Mouse (Mus musculus) c-Kit-negative CD71-positive TER-119-positive erythroid progenitor cells, embryonic 14.5 days (primary cell): Measurements from ENCODE around the gene Slc19a1.
A peak's percentile ranks its signal among the peaks of the same experiment; 100 is the strongest.

Experiments
- DNase-seq: peaks from one replicate; pipeline ENCODE4 v3.0.0-alpha.2; 2013; ENCODE audit warnings: low read depth, low spot score

Slc19a1 gene

DNA sequence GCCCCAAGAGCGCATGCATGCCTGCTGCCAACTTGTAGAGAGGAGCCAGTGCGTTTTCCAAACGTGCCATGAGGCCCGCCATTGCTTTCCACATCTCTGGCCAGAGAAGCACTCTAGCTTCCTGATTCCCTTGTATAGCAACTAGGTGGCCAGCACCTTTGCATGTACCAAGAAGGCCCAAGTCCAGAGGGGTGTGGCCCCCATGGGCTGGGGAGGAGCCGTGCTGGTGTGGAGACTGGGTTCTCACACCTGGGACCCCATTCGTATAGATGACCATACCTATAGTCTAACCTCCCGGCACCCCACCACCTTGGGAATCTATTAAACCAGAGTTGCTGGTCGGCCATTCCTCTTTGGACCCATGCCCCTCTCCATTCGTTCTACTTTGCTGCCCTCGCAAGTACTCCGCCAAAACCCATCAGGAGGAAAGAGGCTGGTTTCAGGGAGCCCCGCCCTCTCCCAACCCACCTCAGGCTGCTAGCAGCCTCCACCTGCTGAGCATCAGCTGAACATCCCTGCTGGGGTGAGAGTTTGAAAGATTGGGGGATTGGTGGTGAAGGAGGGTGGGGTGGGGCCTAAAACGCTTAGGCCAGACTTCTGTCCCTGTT lies at the start of gene Slc19a1:
Gene Slc19a1 (plus strand): TSS at position 474 of the 608 bp plus-strand sequence.
- no peak for DNase-seq

DNA sequence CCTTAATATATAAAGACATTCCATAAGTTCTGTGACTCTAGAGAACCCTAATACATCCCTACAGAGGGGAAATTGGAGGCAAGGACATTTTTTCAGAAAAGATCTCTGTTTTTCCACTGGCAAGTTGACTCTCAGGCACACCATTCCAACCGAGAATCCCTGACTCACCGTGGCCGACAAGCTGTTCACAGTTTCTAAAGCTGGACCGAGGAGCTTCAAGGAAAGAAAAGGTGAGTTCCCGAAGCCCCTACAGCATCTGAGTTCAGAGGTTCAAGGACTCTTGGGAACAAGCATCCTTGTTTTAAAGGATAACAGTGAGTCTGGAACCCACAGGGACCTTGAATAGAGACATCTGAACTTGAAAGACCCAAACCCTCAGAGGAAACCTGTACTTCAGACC lies 43.5 kb upstream of the Slc19a1 start:
- DNase-seq = no peak

DNA sequence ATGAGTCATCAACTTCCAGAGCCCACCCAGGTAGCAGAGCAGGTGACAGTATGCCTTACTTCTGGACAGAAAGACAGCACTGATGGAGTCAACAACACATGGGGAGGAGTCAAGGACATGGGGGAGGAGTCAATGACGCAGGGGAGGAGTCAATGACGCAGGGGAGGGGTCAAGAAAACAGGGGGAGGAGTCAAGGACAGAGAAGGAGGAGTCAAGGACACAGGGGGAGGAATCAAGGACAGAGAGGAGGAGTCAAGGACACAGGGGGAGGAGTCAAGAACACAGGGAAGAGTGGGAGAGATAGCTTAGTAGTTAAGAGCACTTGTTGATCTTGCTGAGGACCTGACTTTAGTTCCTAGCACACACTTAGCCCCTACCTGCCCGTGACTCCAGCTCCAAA lies 39.6 kb upstream of the Slc19a1 start:
- no peak for DNase-seq

DNA sequence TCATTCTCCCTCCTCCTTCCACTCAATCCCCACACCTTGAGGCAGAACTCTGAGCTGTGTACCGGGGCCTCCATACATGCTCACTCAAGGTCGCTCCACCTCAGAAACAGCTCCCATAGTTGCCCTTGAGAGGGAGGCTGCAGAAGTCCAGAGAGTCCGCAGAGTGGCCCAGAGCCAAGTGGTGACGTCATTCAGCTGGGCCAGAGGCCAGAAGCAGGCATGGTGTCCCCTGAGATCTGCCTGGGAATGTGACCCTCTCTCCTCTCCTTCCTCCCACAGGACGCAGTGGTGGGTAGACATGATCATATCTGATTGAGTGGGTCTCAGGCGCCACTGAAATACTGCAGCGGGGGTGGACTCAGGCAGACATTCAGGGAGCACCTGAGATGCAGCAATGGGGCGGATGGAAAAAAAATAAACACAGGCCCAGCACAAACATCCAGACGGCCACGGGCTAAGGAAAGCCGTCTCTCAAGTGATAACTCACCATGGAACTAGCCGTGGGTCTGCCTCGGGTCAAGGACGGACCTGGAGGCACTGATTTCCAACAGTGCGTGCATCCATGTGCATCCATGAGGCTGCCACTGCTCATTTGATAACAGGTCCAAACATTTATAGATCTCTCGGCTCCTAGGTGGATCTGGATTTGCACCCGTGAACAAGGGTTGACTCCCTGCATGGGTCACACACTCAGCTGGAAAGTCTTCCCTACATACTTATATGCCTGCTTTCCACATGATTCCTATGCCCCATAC lies 34.1 kb upstream of the Slc19a1 start:
- no peak for DNase-seq

DNA sequence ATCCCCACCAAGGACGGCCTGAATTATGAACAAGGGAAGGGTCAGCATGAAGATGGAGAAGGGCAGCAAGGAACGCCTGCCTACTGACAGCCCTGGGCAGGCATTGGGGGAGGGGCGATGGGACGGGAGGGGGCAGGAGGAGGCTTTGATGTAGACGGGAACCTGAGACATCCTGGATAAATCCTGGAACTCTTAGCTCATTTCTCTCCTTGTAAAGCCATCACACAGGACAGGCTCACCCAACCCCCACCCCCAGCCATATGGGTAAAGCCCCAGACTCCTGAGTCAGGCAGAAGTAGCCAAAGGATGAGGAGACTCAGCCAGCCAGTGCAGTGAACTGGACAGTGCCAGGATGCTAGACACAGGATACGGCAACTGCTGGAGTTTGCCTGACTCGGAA lies 27.1 kb upstream of the Slc19a1 start:
- no peak for DNase-seq

DNA sequence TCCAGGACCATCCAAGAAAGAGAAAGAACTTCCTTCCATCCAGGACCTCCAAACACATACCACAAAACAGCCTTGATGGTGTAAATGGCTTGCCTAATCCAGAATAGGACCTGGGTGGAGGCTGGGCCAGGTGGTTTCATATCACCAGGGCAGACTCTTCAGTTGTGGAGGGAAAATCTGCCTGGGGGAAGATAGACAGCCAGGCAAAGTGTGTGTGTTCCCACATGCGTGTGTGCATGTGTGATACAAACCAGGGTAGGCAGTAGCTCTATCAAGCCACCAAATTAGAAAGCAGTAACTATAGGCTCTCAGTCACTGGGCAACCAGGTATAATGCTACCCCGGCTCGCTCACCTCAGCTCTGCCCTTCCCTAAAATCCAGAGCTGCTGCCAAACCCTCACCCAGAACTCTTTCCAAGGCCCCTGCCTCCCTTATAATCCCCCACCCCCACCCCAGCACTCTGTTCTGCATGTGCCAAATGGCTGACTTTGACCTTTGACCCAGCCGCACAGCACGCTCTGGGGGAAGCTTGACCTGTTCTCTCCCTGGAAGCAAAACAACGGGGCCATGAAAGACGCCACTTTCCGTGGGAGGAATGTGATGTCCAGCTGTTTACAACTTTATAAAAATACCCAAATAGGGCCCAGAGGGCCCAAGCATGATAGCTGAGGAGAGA lies 24.5 kb upstream of the Slc19a1 start:
- DNase-seq = no peak

DNA sequence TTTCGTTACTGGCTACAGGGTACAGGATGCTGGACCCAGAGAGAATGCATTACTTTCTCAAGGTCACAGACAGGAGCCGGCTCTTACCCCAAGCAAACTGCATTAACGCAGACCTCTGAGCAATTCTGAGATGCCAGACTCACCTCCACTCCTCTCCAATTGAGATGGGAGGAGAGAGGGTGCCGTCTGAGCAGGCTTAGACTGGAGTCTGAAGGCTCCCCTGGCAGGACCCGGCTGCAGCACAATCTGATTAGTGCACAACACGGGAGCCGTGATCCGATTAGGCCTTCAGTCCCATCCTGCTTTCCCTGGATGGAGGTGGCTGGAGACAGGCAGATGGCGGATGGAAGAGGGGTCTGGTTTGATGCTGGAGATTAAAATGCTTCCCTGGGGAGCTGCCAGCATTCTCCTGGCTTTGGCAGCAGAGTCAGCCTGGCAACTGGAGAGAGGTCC lies 23.9 kb upstream of the Slc19a1 start:
- DNase-seq = no peak

DNA sequence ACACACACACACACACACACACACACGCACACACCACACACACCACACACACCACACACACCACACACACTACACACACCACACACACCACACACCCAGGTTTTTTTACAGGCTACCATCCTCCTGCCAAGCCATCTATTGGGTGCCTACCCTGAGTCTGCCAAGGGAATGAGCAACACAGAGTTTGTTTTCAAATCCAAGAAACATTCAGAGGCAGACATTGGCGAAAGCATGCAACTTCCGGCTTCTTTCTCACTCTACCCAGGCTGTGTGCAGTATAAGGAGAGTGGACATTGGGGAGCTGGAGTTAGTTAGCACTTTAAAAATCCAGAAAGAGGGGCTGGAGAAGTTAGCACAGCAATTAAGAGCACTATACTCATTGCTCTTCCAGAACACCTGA lies 23.3 kb upstream of the Slc19a1 start:
- no peak for DNase-seq

DNA sequence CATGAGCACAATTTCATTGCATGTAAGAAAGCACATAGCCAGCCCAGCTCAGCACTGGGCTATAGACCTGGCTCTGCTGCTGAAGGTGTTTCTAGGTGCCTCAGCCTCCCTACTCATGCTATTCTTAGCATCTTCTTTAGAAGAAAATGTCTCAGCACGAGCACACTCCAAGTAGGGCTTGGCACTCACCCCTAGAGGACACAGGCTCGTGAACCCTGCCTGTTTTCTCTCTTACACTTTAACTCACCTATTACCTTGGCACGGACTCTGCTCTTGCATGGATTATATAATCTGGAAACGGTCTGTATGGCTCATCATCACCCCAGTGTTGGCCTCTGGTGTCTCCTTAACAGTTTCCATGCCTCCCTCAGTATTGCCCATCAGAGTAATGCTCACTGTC lies 20.4 kb upstream of the Slc19a1 start:
- no peak for DNase-seq

DNA sequence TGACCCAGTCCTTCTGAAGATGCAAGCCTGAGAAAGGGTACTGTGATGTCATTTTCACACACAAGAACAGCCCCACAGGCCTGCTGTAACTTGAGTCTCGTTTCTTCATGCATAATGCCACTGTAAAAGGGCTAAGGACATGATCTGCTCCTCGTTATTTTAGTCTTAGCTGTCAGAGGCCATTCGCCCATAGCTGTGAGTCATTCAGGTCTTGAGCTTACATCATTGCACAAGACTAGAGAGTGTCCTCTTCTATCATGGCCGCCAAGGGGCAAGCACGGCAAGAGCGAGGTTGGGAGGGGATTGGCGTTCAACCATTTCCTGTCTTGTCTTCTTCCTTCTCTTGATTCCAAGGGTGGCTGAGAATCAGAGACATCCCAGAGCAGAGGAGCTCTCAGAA lies 16.0 kb upstream of the Slc19a1 start:
- no peak for DNase-seq

DNA sequence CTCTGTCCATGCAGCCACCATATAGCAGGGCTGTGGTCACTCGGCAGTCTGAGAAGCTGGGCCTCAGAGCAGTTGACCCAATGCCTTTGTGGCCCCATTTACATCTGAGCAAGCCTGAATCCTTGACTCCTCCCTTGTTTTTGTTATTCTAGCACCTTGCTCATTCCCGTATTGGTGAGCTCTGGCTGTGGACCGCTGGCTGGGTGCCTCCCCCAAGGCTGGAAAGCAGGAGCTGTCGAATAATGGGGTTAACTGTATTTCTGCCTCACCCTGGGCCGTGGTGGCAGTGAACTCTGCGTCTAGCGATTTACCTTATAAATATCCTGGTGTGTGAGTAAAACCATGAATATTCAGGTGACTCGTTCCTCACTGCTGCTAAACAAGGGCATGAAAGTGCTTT lies 15.5 kb upstream of the Slc19a1 start:
- no peak for DNase-seq

DNA sequence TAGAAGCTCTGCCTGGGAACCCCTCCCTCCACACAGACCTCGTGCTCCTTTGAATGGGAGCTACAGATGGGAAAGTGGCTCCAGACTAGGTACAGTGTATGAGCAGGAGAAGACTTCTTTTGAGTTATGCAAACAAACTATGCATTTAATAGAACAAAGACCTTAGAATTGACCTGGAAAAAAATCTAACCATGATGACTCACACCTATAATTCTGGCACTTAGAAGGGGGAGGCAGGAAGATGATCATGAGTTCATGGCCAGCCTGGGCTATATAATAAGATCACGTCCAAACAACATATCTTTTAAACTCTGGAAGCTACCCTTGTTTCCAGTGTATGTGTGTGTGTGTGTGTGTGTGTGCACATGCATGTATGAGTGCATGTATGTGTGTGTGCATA lies 15.0 kb upstream of the Slc19a1 start:
- DNase-seq = no peak

DNA sequence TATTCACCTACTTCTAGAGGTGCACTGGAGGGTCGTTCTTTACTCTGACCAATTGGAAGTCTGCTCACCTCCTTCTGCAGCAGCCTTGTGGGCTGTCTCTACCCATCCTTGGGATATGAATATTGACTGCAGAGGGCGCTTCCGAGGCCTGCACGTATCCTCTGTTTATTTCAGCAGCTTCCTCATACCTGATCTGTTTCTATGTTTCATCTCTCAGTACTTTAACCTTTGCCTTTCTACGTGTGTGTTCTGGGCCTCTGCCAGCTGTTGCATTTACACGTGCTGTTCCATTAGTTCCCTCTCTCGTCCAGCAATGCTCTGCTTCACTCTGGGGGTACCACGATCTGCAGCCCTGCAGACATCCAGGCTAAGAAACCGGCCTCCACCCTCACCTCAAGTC lies 14.4 kb upstream of the Slc19a1 start:
- no peak for DNase-seq

DNA sequence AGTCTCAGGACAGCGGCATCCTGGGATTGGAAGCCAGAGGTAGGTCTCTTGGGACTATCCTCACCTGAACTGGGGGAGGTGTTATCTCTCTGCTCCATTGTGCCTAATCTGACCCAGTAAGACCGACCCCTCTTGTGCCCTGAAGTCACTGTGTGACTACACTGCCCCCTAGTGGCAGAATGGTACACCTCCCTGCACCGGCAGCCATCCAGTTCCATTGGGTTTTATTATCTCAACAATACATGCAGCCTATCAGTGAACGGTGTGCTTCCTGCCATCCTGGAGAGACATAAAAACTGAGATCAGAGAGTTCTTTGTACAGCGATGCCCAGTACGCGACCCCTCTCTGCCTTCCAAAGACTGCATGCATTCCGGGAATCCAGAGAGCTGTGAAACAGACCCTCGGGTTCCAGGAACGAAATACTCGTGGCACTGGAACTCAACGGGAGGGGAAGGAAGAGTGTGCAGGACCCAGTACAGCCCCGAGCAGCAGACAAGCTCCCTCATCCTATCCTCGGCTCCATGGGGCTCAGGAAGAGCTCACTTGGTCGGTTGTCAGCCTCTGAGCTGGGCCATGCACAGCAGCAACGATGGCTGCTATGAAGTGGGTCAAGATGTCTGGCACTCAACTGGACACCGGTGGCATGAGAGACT lies 10.5 kb upstream of the Slc19a1 start:
- peak; percentile 30 for DNase-seq

DNA sequence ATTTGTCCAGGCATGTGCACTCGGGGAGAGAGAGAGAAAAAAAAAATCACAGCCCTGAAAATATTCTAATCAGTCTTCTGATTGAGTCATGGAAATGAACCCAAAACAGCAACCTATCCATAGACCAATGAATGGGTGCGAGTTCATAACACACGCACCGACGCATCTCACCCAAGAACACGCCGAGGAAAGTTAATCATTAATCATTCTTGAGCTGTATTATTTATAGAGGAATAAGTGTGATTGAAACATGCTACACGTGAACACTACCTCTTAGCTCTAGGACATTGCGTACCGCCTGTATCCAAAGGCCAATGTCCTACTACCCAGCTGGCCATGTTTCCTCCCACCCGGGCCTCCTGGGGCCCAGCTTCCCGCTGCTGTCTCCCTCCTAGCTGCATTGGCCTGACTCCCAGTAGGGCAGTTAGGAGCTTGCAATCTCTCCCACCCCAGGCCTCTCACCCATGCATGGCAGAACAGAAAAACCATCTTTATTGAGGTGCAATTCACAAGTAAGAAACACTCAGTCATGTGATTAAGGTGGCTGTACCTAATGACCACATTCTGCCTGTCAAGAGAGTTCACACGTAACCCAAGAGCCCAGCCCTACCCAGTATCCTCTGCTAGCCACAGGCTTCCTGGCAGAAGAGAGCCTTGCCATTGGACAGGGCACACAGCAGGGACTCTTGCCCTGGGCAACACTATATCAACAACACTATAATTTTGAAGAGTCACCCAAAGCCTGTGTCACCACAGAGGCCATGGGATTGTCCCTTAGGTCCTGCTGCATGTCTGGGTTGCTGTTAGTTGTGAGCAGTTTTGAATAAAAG lies 9.5 kb upstream of the Slc19a1 start:
- DNase-seq = no peak

DNA sequence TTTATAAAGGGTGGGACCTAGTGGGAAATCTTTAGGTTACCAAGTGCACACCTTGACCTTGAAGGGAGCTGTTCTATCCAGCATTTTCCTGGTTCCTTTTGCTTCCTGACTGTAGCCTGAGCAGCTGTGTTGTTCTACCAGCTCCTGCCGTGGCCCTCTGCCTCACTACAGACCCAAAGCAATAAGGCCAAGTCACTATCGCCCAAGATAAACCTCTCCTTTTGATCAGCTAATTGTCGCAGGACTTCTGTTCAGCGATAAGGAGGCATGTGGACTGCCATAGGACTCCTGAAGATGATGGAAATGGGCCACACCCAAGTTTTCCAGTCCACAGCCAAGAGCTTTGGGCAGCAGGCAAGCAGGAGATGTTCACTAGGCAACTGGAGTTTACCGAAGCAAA lies 7.8 kb upstream of the Slc19a1 start:
- no peak for DNase-seq

DNA sequence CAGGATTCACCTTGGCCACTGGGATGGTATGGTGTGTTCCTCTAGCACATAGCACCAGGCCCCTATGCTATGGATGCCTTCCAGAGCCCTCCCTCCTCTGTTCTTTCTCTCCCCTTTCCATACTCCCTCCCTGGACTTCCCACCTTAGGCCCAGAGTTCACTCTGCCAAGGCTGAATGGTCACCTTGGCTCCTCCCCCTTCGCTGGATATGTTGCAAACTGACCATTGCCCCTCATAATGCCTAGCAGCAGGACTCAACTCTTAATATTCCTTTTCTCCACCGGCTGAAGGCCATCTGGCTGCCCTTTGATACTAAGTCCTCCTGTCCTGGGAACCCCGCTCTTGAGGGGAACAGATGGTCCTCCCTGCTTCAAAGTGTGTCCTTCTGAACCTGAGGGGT lies 5.1 kb upstream of the Slc19a1 start:
- DNase-seq = no peak

DNA sequence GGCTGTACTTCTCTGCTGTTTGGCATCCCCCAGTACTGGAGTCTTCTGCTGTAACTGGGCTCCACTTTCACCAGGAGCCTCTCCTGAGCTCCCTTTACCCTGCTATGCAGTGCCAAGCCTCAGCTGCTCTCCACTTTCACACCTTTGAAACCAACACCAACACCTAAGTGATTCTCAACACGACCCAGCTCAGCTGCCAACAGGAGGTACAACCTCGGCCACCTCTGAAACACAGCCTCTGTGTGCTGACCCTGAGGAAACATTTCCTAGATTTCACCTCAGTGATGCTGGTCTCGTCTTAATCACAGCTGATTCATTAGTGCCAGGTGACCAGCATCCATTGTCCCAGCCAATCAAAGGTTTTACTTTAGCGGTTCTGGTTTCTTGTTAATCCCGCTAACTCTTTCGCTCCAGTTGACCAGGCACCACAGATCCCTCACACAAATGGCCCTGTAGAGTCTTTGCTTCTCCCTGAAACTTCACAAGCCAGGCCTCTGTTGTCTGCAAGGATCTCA lies 3.2 kb upstream of the Slc19a1 start:
- no peak for DNase-seq

DNA sequence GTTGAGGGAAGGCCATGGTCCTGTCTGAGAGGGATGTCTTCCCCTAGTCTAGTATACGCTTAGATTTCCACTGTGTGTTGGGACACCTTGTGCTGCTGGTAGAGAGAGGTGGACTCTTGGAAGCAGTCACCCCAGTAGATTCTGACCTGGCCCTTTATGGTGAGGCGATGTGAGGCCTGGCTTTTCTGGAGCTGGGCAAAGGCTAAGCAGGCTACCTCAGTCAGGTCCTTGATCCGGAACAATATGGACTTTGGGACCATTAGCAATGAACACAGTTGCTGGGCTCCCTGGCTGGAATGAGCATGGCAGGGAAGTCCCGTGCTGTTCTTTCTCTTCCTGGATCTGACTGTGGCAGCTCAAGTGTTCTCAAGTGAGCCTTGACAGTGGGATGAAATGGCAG lies 2.3 kb upstream of the Slc19a1 start:
- no peak for DNase-seq

DNA sequence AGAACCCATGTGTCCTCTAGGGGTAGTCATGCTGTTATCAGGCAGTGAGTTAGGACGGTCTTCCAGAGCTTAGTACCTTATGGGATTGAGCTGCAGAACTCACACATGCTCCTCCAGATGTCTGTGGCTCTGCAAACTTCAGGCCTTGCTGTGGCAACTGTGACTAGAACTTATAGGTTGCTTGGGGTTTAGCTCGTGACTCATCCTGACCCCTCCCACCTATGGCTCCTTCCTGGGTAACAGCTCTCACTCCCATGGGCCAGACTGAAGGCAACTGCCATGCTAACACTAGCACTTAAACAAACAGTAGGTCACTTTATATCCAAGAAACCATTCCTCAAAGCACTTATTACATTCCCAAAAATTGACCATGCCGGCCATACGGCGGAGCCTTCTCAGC lies 1.4 kb upstream of the Slc19a1 start:
- DNase-seq = no peak

DNA sequence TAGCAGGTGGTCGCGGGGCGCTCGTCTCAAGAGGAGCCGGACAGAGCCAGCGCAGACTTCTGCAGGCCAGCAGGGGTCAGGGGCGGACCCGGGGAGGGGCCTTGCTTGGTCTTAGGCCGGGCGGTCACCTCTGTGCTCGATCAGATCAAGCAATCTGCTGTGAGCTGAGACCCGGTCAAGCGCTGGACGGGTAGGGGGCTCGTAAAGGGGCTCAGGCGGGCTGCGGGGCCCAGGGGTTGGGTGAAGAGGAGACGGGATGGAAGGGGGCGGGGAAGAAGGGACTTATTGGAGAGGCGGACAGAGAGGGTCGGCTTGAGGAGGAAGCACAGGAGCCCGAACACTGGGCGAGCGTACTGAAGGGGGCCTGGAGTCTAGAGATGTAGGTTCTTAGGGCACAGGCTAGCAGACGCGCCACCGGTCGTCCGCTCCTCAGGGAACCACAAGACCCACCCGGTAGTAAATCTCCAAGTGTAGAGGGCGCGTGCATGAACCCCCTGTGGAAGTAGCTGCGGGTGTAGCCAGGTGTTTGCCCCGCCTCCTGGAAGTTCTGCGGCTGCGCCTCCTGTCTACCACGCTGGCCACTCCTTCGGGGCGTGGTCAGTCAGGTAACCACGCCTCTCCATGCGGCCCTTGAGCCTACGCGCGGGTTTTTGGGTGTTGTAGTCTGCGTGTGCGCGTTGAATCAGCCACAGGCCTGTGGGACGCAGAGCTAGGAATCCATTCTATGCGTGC lies 716 bp downstream of the Slc19a1 start:
- DNase-seq = peak; percentile 88
